Mouse (Mus musculus) liver, embryonic 11.5 days (tissue): Measurements from ENCODE around the gene Hist2h2aa1. TPM values are rescaled to one million over a fixed set of nuclear protein-coding genes. Genes with fewer than 3 reads are reported as not detected.

Experiments used
- microRNA-seq: library from miRNA; unstranded; fragments of <30 nt; microRNA quantifications from one replicate; pipeline ENCODE4, GENCODE M21; 2017; ENCODE audit warnings: borderline number of aligned reads
- polyA plus RNA-seq: library from polyadenylated mRNA; unstranded; fragments of >200 nt; fragmentation: Nextera tagmentation; extraction: Ambion mirVana; gene quantifications from 2 replicates; pipeline ENCODE4 v1.2.1, GENCODE M21; 2014

Hist2h2aa1 gene
- polyA plus RNA-seq, 1 experiment from 2014 or later, result 12.1 TPM

Small RNA genes lying within 50 kb of the gene (microRNA-seq; reads per million reads assigned to microRNA genes)
- gene Gm44492 (not detected), gene Gm47311 (not detected), gene Gm47313 (not detected)

Other genes with a start within 250 kb of the Hist2h2aa1 start
- gene Plekho1, start 249.5 kb upstream of the Hist2h2aa1 start, polyA plus RNA-seq, result 21.6 and 22.9 TPM in 2 replicates
- gene Vps45, start 187.0 kb upstream of the Hist2h2aa1 start, polyA plus RNA-seq, result 17.4 and 18.5 TPM in 2 replicates
- gene Otud7b, start 141.0 kb upstream of the Hist2h2aa1 start, polyA plus RNA-seq, result 7.1 and 7.9 TPM in 2 replicates
- 6.8 and 8.8 TPM in 2 replicates for gene Mtmr11, start 83.5 kb upstream of the Hist2h2aa1 start, polyA plus RNA-seq
- gene Sf3b4, start 73.2 kb upstream of the Hist2h2aa1 start, polyA plus RNA-seq, result 220 and 243 TPM in 2 replicates
- 3.5 and 4.3 TPM in 2 replicates for gene Sv2a, start 64.3 kb upstream of the Hist2h2aa1 start, polyA plus RNA-seq
- gene Bola1, start 25.8 kb upstream of the Hist2h2aa1 start, polyA plus RNA-seq, result 93.8 and 98.8 TPM in 2 replicates
- gene Hist2h2ab, start 25.6 kb upstream of the Hist2h2aa1 start, polyA plus RNA-seq, result 0.92 TPM in 1 of 2 replicates, not detected in the other
- 13.7 and 14.7 TPM in 2 replicates for gene Hist2h2ac, start 24.6 kb upstream of the Hist2h2aa1 start, polyA plus RNA-seq
- gene Hist2h2be, start 24.4 kb upstream of the Hist2h2aa1 start, polyA plus RNA-seq, result 7.7 and 7.9 TPM in 2 replicates
- gene Hist2h3c2, start 6.4 kb upstream of the Hist2h2aa1 start, polyA plus RNA-seq, result 5.8 and 8.0 TPM in 2 replicates
- 27.8 and 34.5 TPM in 2 replicates for gene Hist2h2aa2, start 5.2 kb upstream of the Hist2h2aa1 start, polyA plus RNA-seq
- gene Hist2h3c1, start 1.2 kb downstream of the Hist2h2aa1 start, polyA plus RNA-seq, result 0.93 and 1.5 TPM in 2 replicates
- gene Hist2h4, start 17.8 kb downstream of the Hist2h2aa1 start, polyA plus RNA-seq, result 3.5 and 5.0 TPM in 2 replicates
- 45.6 and 60.2 TPM in 2 replicates for gene Hist2h3b, start 23.2 kb downstream of the Hist2h2aa1 start, polyA plus RNA-seq
- gene Hist2h2bb, start 24.3 kb downstream of the Hist2h2aa1 start, polyA plus RNA-seq, result 15.1 and 18.9 TPM in 2 replicates
- 4.1 TPM in 2 replicates for gene Fcgr1, start 48.5 kb downstream of the Hist2h2aa1 start, polyA plus RNA-seq
- not detected in 2 replicates for gene BC107364, start 206.8 kb downstream of the Hist2h2aa1 start, polyA plus RNA-seq